Mouse (Mus musculus) forebrain, postnatal 0 days (tissue): Measurements from ENCODE around the gene Trak2. TPM values are rescaled to one million over a fixed set of nuclear protein-coding genes. Genes with fewer than 3 reads are reported as not detected.

ENCODE experiments used
- ATAC-seq: fragments of 200-750 bp; cut with Nextera tagmentation; 2 replicates; pipeline ENCODE4 v1.8.0; 2017; ENCODE audit warnings: mild to moderate bottlenecking, moderate library complexity
- DNase-seq: peaks from one replicate; pipeline ENCODE4 v3.0.0-alpha.2; 2015
- H3K27ac ChIP-seq: fragments of 300-500 bp; sonication (generic); 2 replicates; pipeline ENCODE4 v1.5.1; 2014; ENCODE audit warnings: low read depth, mild to moderate bottlenecking, antibody characterized with exemption, low read length, moderate library complexity, mixed read lengths
- H3K27me3 ChIP-seq: fragments of 300-500 bp; sonication (generic); 2 replicates; pipeline ENCODE4 v1.6.1; 2014; ENCODE audit warnings: mild to moderate bottlenecking, low read length, mixed read lengths; ENCODE audit not compliant: insufficient read depth
- H3K36me3 ChIP-seq: fragments of 300-500 bp; sonication (generic); 2 replicates; pipeline ENCODE4 v1.6.1; 2014; ENCODE audit warnings: mild to moderate bottlenecking, moderate library complexity; ENCODE audit not compliant: insufficient read depth
- H3K4me1 ChIP-seq: fragments of 300-500 bp; sonication (generic); 2 replicates; pipeline ENCODE4 v1.6.1; 2014; ENCODE audit warnings: antibody characterized with exemption; ENCODE audit not compliant: insufficient read depth
- H3K4me2 ChIP-seq: fragments of 300-500 bp; sonication (generic); 2 replicates; pipeline ENCODE4 v1.6.1; 2014; ENCODE audit warnings: low read depth, mild to moderate bottlenecking, moderate library complexity
- H3K4me3 ChIP-seq: fragments of 300-500 bp; sonication (generic); 2 replicates; pipeline ENCODE4 v1.5.1; 2014; ENCODE audit warnings: low read depth, low read length, mixed read lengths
- H3K9ac ChIP-seq: fragments of 300-500 bp; sonication (generic); 2 replicates; pipeline ENCODE4 v1.6.1; 2014; ENCODE audit warnings: mild to moderate bottlenecking
- H3K9me3 ChIP-seq: fragments of 300-500 bp; sonication (generic); 2 replicates; pipeline ENCODE4 v1.6.1; 2016; ENCODE audit warnings: low read length
- CTCF ChIP-seq: sonication (generic); IDR thresholded peaks from 2 replicates; pipeline ENCODE4 v1.5.1; 2016; ENCODE audit warnings: antibody characterized with exemption, control low read depth, low read depth
- WGBS: fragments of 180-500 bp; shearing (Covaris S2); extraction: QIAGEN DNeasy Blood & Tissue Kit; methylation state at CpG from one replicate; pipeline ENCODE4 v1.1.7; 2014; 5-methylcytosine and 5-hydroxymethylcytosine counted together
- polyA plus RNA-seq: library from polyadenylated mRNA; unstranded; fragments of >200 nt; fragmentation: Nextera tagmentation; extraction: Ambion mirVana; gene quantifications from 2 replicates; pipeline ENCODE4 v1.2.1, GENCODE M21; 2015
- total RNA-seq: library from RNA; depleted of rRNA; stranded (reverse); fragments of >200 nt; gene quantifications from 2 replicates; pipeline ENCODE4 v1.2.3, GENCODE M21; 2014; rRNA removed

The Trak2 gene
- total RNA-seq: 40.9 and 44.6 TPM in 2 replicates
- polyA plus RNA-seq: 9.0 and 12.8 TPM in 2 replicates

- H3K4me2 ChIP-seq: peak within 1 kb of the TSS; percentile 72
- H3K4me1 ChIP-seq: peaks cover 22% of the 10 kb centered on the region
- H3K27me3 ChIP-seq: no peaks in the 10 kb centered on the region
- H3K36me3 ChIP-seq: peaks cover 7% of the 10 kb centered on the region; the same call in 1 of the 2 replicates
- DNase-seq (peak; percentile 97), ATAC-seq (peak; percentile 98)
- no peak for TF ChIP-seq CTCF
- peak within 1 kb of the TSS; percentile 85 for H3K9ac ChIP-seq
- H3K4me3 ChIP-seq: peak within 1 kb of the TSS; percentile 74
- WGBS: 3% methylated on average over 69 of the region's 69 CpGs
- H3K27ac ChIP-seq: peak within 1 kb of the TSS; percentile 91
- H3K9me3 ChIP-seq: no peaks in the 10 kb centered on the region
Observed at GRCm38 (mm10) chr1:58973366-58974221, at the start of gene Trak2, which contains the start of gene Stradb. Gene Trak2 (minus strand): TSS chr1:58973430. Gene Stradb (plus strand): TSS chr1:58973522.

GRCm38 (mm10) chr1:59021556-59021955, 48.3 kb upstream of the Trak2 start:
- no peak for DNase-seq

GRCm38 (mm10) chr1:59009250-59009649, 36.0 kb upstream of the Trak2 start:
- no peaks in the 10 kb centered on the region for H3K9me3 ChIP-seq
- H3K4me3 ChIP-seq: no peak overlapping the region
- H3K36me3 ChIP-seq: no peaks in the 10 kb centered on the region
- peak; percentile 21 for DNase-seq
- H3K4me2 ChIP-seq: no peak overlapping the region
- no peak overlapping the region for H3K27ac ChIP-seq
- no peak for ATAC-seq
- TF ChIP-seq CTCF: no peak; the same call in 1 of the 2 replicates
- 44% methylated on average over 4 of the region's 4 CpGs for WGBS
- no peaks in the 10 kb centered on the region for H3K27me3 ChIP-seq
- H3K4me1 ChIP-seq: no peaks in the 10 kb centered on the region
- H3K9ac ChIP-seq: no peak overlapping the region

More at GRCm38 (mm10) chr1:59021556-59021955, 48.3 kb upstream of the Trak2 start:
- no peaks in the 10 kb centered on the region for H3K9me3 ChIP-seq
- ATAC-seq: no peak
- no peaks in the 10 kb centered on the region for H3K27me3 ChIP-seq
- H3K4me3 ChIP-seq: no peak overlapping the region
- no peak overlapping the region for H3K4me2 ChIP-seq
- no peak for TF ChIP-seq CTCF
- WGBS: 65% methylated on average over 3 of the region's 3 CpGs
- H3K36me3 ChIP-seq: no peaks in the 10 kb centered on the region
- H3K9ac ChIP-seq: no peak overlapping the region
- H3K4me1 ChIP-seq: no peaks in the 10 kb centered on the region
- no peak overlapping the region for H3K27ac ChIP-seq

GRCm38 (mm10) chr1:58995313-58995712, 22.1 kb upstream of the Trak2 start:
- Histone ChIP-seq H3K27ac (no peak overlapping the region), H3K27me3 (no peaks in the 10 kb centered on the region), H3K4me3 (no peak overlapping the region), H3K4me1 (no peaks in the 10 kb centered on the region), H3K9me3 (no peaks in the 10 kb centered on the region), H3K9ac (no peak overlapping the region), H3K36me3 (peaks cover 39% of the 10 kb centered on the region), H3K4me2 (no peak overlapping the region)
- ATAC-seq (no peak), DNase-seq (no peak)
- TF ChIP-seq CTCF: no peak
- 90% methylated on average over 5 of the region's 5 CpGs for WGBS

GRCm38 (mm10) chr1:58993723-58994122, 20.5 kb upstream of the Trak2 start:
- no peak for ATAC-seq
- no peak overlapping the region for H3K27ac ChIP-seq
- 13% methylated on average over 1 of the region's 1 CpGs for WGBS
- no peak overlapping the region for H3K4me2 ChIP-seq
- H3K27me3 ChIP-seq: no peaks in the 10 kb centered on the region
- H3K9ac ChIP-seq: no peak overlapping the region
- no peaks in the 10 kb centered on the region for H3K9me3 ChIP-seq
- DNase-seq: peak; percentile 6
- H3K4me3 ChIP-seq: no peak overlapping the region
- peaks cover 45% of the 10 kb centered on the region for H3K36me3 ChIP-seq
- peak; percentile 32 for TF ChIP-seq CTCF
- no peaks in the 10 kb centered on the region for H3K4me1 ChIP-seq

- no peaks in the 10 kb centered on the region for H3K27me3 ChIP-seq
- no peak for DNase-seq
- no peak for ATAC-seq
- H3K9ac ChIP-seq: no peak overlapping the region
- peaks cover 48% of the 10 kb centered on the region for H3K36me3 ChIP-seq
- H3K9me3 ChIP-seq: no peaks in the 10 kb centered on the region
- no peak for TF ChIP-seq CTCF
- H3K4me2 ChIP-seq: no peak overlapping the region
- H3K4me1 ChIP-seq: no peaks in the 10 kb centered on the region
- WGBS: 90% methylated on average over 7 of the region's 7 CpGs
- no peak overlapping the region for H3K4me3 ChIP-seq
- no peak overlapping the region for H3K27ac ChIP-seq
Observed at GRCm38 (mm10) chr1:58993144-58993543, 19.9 kb upstream of the Trak2 start.

GRCm38 (mm10) chr1:58984586-58984985, 11.4 kb upstream of the Trak2 start:
- Histone ChIP-seq H3K27me3 (no peaks in the 10 kb centered on the region), H3K4me3 (no peak overlapping the region), H3K27ac (no peak overlapping the region), H3K36me3 (peaks cover 59% of the 10 kb centered on the region), H3K9me3 (no peaks in the 10 kb centered on the region), H3K9ac (no peak overlapping the region), H3K4me1 (no peaks in the 10 kb centered on the region), H3K4me2 (no peak overlapping the region)
- 92% methylated on average over 5 of the region's 5 CpGs for WGBS
- ATAC-seq: no peak
- no peak for TF ChIP-seq CTCF
- DNase-seq: no peak
